Mouse (Mus musculus): ENCODE data around the gene Card11. TPM values are rescaled to one million over a fixed set of nuclear protein-coding genes. Genes with fewer than 3 reads are reported as not detected.

Card11 gene
- polyA plus RNA-seq, 1 experiment from 2014 or later = 0.18 TPM

DNA sequence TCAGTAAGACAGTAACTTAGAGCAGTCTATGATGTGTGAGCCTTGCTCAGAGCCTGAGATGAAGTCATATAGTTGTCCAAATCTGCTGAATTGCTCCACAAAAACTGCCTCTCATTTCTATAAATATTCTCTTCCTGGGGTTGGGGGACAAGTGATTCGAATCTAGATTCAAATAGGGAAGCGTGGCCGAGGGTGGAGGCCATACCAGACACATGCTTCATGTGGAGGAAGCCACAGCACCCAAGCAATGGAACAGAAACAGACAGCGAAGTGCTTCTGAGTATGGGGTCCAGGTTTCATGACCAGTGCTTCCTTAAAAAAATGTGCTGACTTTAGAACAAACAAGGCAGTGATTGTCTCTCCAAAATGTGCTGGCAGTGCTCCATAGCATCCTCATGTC lies 158.4 kb downstream of the Card11 start:
- ATAC-seq (ENCODE audit: insufficient number of reproducible peaks, insufficient read depth, low FRiP score, low read depth) = no peak
- Histone ChIP-seq H3K9ac (ENCODE audit: low read length) (no peak overlapping the region), H3K36me3 (ENCODE audit: control insufficient read depth, insufficient read depth, low read length) (no peaks in the 10 kb centered on the region), H3K4me2 (ENCODE audit: low read length) (no peak overlapping the region), H3K4me3 (ENCODE audit: control insufficient read depth in 1 of 2, insufficient read depth in 1 of 2, low read depth in 1 of 2, low read length in 2 of 2) (no peak overlapping the region), H3K27ac (replicated peaks in 1 of 2; ENCODE audit: control insufficient read depth in 1 of 2, insufficient read depth in 1 of 2, low read depth in 2 of 2, low read length in 2 of 2) (no peak overlapping the region), H3K9me3 (ENCODE audit: control insufficient read depth, low read length) (no peaks in the 10 kb centered on the region), H3K4me1 (ENCODE audit: control insufficient read depth in 2 of 2, insufficient read depth in 2 of 2, low read length in 2 of 2) (no peaks in the 10 kb centered on the region), H3K27me3 (ENCODE audit: control insufficient read depth, insufficient read depth, low read length) (no peaks in the 10 kb centered on the region; the same call in 1 of the 2 replicates)
- 71% methylated on average over 4 of the region's 4 CpGs for WGBS

DNA sequence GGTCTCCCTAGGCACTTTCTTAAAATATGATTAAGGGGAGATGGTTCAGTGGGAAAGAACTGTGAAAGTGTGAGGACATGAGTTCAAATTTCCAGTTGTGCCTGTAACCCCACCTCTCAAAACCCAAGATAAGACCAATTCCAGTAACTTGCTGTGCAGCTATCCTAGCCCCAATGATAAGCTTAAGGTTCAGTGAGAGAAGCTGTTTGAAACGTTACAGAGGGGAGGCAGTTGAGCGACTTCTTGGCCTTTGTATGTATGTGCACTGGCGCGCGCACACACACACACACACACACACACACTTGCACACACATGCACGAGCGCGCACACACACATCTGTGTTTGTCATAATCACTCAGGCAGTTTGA lies 169.3 kb downstream of the Card11 start:
- H3K36me3 ChIP-seq (ENCODE audit: control insufficient read depth, insufficient read depth, low read length) = no peaks in the 10 kb centered on the region
- H3K27ac ChIP-seq (replicated peaks in 1 of 2; ENCODE audit: control insufficient read depth in 1 of 2, insufficient read depth in 1 of 2, low read depth in 2 of 2, low read length in 2 of 2) = no peak overlapping the region

DNA sequence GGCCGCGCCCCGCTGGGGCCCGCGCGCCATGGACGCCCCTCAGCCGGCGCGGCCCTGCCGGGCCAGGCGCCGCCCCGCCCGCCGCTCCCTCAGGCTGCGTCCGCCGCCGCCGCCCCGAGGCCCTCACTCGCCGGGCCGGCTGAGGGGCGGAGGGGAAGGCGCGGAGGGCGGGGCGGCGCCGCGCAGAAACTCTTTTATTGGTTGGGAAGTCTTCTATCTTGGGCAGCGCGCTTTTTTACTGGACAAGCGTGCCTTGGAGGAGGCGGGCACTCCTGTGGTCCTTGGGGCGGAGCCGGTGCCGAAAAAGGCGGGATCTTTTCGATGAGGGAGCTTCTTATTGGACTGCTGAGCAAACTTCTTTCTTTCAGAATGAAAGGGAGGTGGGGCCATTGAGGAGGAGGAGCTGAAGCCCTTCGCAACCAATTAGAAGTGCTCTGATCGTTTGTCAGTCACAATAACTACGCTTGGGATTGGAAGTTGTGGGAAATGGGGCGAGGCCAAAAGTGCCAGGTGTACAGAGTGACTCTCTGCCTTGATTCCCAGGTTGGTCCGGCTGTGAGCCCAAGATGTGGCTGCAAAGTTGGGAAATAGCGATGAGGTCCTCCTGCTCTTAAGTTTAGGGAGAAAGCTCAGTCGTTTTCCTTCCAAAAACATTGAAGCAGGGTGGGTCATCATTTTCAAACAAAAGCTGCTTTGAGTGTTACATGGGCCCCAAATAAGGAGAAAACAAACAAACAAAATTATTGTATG lies 169.9 kb downstream of the Card11 start, which contains the start of gene Gna12:
Gene Gna12, minus strand, starts transcription at position 118 of the 750 bp plus-strand sequence.
- Histone ChIP-seq H3K27me3 (ENCODE audit: control insufficient read depth, insufficient read depth, low read length) (no peaks in the 10 kb centered on the region), H3K4me2 (ENCODE audit: low read length) (peak within 1 kb of the TSS; percentile 95), H3K9ac (ENCODE audit: low read length) (peak within 1 kb of the TSS; percentile 95), H3K36me3 (ENCODE audit: control insufficient read depth, insufficient read depth, low read length) (no peaks in the 10 kb centered on the region), H3K9me3 (ENCODE audit: control insufficient read depth, low read length) (no peaks in the 10 kb centered on the region), H3K27ac (replicated peaks in 1 of 2; ENCODE audit: control insufficient read depth in 1 of 2, insufficient read depth in 1 of 2, low read depth in 2 of 2, low read length in 2 of 2) (peak within 1 kb of the TSS; percentile 62 to 85; a peak in 3 of 4 replicates), H3K4me3 (ENCODE audit: control insufficient read depth in 1 of 2, insufficient read depth in 1 of 2, low read depth in 1 of 2, low read length in 2 of 2) (peak within 1 kb of the TSS; percentile 89 to 99), H3K4me1 (ENCODE audit: control insufficient read depth in 2 of 2, insufficient read depth in 2 of 2, low read length in 2 of 2) (peaks cover 13 to 42% of the 10 kb centered on the region in 2 experiments)
- peak; percentile 96 for ATAC-seq (ENCODE audit: insufficient number of reproducible peaks, insufficient read depth, low FRiP score, low read depth)
- WGBS = 1% methylated on average over 47 of the region's 49 CpGs

More for the DNA sequence above, 169.3 kb downstream of the Card11 start:
- no peak for ATAC-seq (ENCODE audit: insufficient number of reproducible peaks, insufficient read depth, low FRiP score, low read depth)
- Histone ChIP-seq H3K4me2 (ENCODE audit: low read length) (peak overlapping the region; percentile 60), H3K27me3 (ENCODE audit: control insufficient read depth, insufficient read depth, low read length) (no peaks in the 10 kb centered on the region), H3K9ac (ENCODE audit: low read length) (no peak overlapping the region), H3K4me3 (ENCODE audit: control insufficient read depth in 1 of 2, insufficient read depth in 1 of 2, low read depth in 1 of 2, low read length in 2 of 2) (no peak overlapping the region; a peak in 1 of 4 replicates), H3K4me1 (ENCODE audit: control insufficient read depth in 2 of 2, insufficient read depth in 2 of 2, low read length in 2 of 2) (peaks cover 13 to 38% of the 10 kb centered on the region in 2 experiments), H3K9me3 (ENCODE audit: control insufficient read depth, low read length) (no peaks in the 10 kb centered on the region)
- WGBS = 77% methylated on average over 8 of the region's 8 CpGs

DNA sequence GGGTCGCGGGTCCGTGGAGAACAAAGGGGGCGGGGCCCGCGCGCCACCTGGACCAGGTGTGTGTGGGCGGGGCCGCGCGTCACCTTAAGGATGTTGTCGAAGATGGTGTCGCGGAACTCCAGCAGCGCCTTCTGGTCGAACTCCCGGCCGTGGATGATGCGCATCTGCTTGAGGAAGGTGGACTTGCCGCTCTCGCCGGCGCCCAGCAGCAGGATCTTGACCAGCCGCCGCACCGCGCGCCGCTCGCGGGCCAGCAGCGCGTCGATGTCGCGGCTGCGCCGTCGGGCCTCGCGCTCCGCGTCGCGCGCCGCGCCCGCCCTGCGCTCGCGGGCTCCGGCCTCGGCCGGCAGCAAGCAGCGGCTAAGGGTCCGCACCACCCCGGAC lies 170.5 kb downstream of the Card11 start:
- Histone ChIP-seq H3K4me1 (ENCODE audit: control insufficient read depth in 2 of 2, insufficient read depth in 2 of 2, low read length in 2 of 2) (peaks cover 13 to 43% of the 10 kb centered on the region in 2 experiments), H3K9me3 (ENCODE audit: control insufficient read depth, low read length) (no peaks in the 10 kb centered on the region), H3K27me3 (ENCODE audit: control insufficient read depth, insufficient read depth, low read length) (no peaks in the 10 kb centered on the region), H3K4me2 (ENCODE audit: low read length) (peak overlapping the region; percentile 95), H3K9ac (ENCODE audit: low read length) (peak overlapping the region; percentile 95), H3K4me3 (ENCODE audit: control insufficient read depth in 1 of 2, insufficient read depth in 1 of 2, low read depth in 1 of 2, low read length in 2 of 2) (peak overlapping the region; percentile 89 to 99), H3K36me3 (ENCODE audit: control insufficient read depth, insufficient read depth, low read length) (no peaks in the 10 kb centered on the region), H3K27ac (replicated peaks in 1 of 2; ENCODE audit: control insufficient read depth in 1 of 2, insufficient read depth in 1 of 2, low read depth in 2 of 2, low read length in 2 of 2) (peak overlapping the region; percentile 62 to 85; a peak in 3 of 4 replicates)
- no peak for ATAC-seq (ENCODE audit: insufficient number of reproducible peaks, insufficient read depth, low FRiP score, low read depth)
- WGBS = under 1% methylated on average over 56 of the region's 58 CpGs

DNA sequence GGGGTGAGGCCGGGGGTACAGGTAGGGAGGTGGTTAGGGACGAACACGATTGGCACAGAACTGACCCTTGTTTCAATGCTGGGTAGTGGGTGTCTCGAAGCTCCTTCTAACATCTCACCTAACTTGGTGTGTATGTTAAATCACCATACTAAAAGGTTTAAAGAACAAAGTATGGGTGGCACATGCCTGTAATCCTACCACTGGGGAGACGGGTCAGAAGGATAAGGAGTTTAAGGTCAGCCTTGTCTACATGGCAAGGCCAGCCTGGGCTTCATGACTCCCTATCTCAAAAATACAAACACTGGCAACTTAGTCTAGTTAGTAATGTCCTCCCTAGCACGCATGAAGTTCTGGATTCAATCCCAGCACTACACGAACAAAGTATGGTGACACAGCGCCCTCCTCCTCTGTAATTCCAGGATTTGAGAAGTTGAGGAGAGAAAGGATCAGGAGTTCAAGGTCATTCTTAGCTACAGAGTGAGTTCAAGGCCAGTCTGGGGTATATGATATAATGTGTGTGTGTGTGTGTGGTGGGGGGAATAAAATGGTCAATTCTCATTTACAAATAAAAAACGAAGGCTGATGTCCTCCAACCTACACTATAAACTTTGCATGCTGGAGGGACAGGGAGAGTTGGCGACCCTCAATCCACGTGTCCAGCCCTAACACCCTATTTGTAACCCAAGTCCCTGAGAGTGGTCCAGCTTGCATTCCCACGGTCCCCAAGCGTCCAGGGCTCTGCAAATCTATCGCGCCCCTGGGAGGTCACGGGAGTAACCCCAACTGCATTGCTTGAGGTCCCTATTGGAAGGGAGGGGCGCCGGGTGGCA lies 171.1 kb downstream of the Card11 start:
- Histone ChIP-seq H3K9me3 (ENCODE audit: control insufficient read depth, low read length) (no peaks in the 10 kb centered on the region), H3K27me3 (ENCODE audit: control insufficient read depth, insufficient read depth, low read length) (no peaks in the 10 kb centered on the region), H3K4me1 (ENCODE audit: control insufficient read depth in 2 of 2, insufficient read depth in 2 of 2, low read length in 2 of 2) (peaks cover 13 to 48% of the 10 kb centered on the region in 2 experiments), H3K9ac (ENCODE audit: low read length) (peak overlapping the region; percentile 95), H3K4me3 (ENCODE audit: control insufficient read depth in 1 of 2, insufficient read depth in 1 of 2, low read depth in 1 of 2, low read length in 2 of 2) (peak overlapping the region; percentile 89 to 99), H3K27ac (replicated peaks in 1 of 2; ENCODE audit: control insufficient read depth in 1 of 2, insufficient read depth in 1 of 2, low read depth in 2 of 2, low read length in 2 of 2) (peak overlapping the region; percentile 62 to 85; a peak in 3 of 4 replicates), H3K36me3 (ENCODE audit: control insufficient read depth, insufficient read depth, low read length) (no peaks in the 10 kb centered on the region), H3K4me2 (ENCODE audit: low read length) (peak overlapping the region; percentile 95)
- WGBS = 31% methylated on average over 18 of the region's 18 CpGs
- ATAC-seq (ENCODE audit: insufficient number of reproducible peaks, insufficient read depth, low FRiP score, low read depth) = no peak

DNA sequence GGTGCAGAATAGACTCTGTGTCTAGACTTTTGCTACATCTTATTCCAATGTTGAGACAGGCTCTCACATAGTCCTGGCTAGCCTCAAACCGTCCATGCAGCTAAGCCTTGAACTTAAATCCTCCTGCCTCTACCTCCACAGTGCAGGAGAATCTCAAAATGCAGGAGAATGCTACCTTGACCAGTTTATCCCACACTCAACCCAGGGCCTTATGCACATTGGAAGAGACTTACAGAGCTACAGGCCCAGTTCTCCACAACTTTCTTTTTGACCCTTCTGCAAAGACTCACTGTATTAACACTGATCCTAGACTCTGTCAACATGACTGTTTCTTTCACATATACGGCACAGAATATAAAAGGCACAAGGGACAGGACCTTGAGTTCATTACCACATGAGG lies 172.0 kb downstream of the Card11 start:
- H3K9ac ChIP-seq (ENCODE audit: low read length) = peak overlapping the region; percentile 50; the same call in 1 of the 2 replicates
- no peaks in the 10 kb centered on the region for H3K9me3 ChIP-seq (ENCODE audit: control insufficient read depth, low read length)
- ATAC-seq (ENCODE audit: insufficient number of reproducible peaks, insufficient read depth, low FRiP score, low read depth) = no peak
- peak overlapping the region; percentile 95 for H3K4me2 ChIP-seq (ENCODE audit: low read length)
- H3K27ac ChIP-seq (replicated peaks in 1 of 2; ENCODE audit: control insufficient read depth in 1 of 2, insufficient read depth in 1 of 2, low read depth in 2 of 2, low read length in 2 of 2) = peak overlapping the region; percentile 34 to 71; a peak in 3 of 4 replicates
- peak overlapping the region in 1 of 2 experiments; percentile 89; a peak in 3 of 4 replicates for H3K4me3 ChIP-seq (ENCODE audit: control insufficient read depth in 1 of 2, insufficient read depth in 1 of 2, low read depth in 1 of 2, low read length in 2 of 2)
- no peaks in the 10 kb centered on the region for H3K36me3 ChIP-seq (ENCODE audit: control insufficient read depth, insufficient read depth, low read length)
- H3K27me3 ChIP-seq (ENCODE audit: control insufficient read depth, insufficient read depth, low read length) = no peaks in the 10 kb centered on the region
- H3K4me1 ChIP-seq (ENCODE audit: control insufficient read depth in 2 of 2, insufficient read depth in 2 of 2, low read length in 2 of 2) = peaks cover 13 to 55% of the 10 kb centered on the region in 2 experiments
- WGBS = 42% methylated on average over 2 of the region's 2 CpGs

DNA sequence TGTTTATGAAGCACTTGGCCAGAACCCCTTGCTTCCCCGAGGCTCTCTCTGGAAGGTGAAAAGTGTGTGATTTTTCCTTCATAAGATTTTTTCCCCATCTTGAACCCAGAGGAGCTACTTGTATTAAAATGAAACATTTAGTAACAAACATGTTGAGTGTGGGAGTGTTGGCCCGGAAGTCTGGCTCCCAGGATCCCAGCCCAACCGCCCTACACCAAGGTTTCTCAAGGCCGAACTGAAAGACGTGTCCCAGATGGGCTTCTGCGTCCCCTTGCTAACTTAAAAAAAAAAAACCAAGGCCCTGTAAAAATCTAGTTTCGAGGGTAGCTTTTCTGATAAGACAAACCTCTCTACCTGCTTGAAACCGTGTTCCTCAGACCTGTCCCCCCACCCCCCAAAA lies 172.5 kb downstream of the Card11 start:
- H3K9ac ChIP-seq (ENCODE audit: low read length) = peak overlapping the region; percentile 50; the same call in 1 of the 2 replicates
- peak overlapping the region; percentile 34 to 71 for H3K27ac ChIP-seq (replicated peaks in 1 of 2; ENCODE audit: control insufficient read depth in 1 of 2, insufficient read depth in 1 of 2, low read depth in 2 of 2, low read length in 2 of 2)
- 30% methylated on average over 8 of the region's 8 CpGs for WGBS
- H3K4me1 ChIP-seq (ENCODE audit: control insufficient read depth in 2 of 2, insufficient read depth in 2 of 2, low read length in 2 of 2) = peaks cover 13 to 56% of the 10 kb centered on the region in 2 experiments
- no peaks in the 10 kb centered on the region for H3K9me3 ChIP-seq (ENCODE audit: control insufficient read depth, low read length)
- H3K4me2 ChIP-seq (ENCODE audit: low read length) = peak overlapping the region; percentile 95
- no peak for ATAC-seq (ENCODE audit: insufficient number of reproducible peaks, insufficient read depth, low FRiP score, low read depth)
- H3K36me3 ChIP-seq (ENCODE audit: control insufficient read depth, insufficient read depth, low read length) = no peaks in the 10 kb centered on the region
- H3K4me3 ChIP-seq (ENCODE audit: control insufficient read depth in 1 of 2, insufficient read depth in 1 of 2, low read depth in 1 of 2, low read length in 2 of 2) = peak overlapping the region in 1 of 2 experiments; percentile 89; a peak in 2 of 4 replicates
- H3K27me3 ChIP-seq (ENCODE audit: control insufficient read depth, insufficient read depth, low read length) = no peaks in the 10 kb centered on the region

Data from heart, embryonic 14.5 days (tissue).